Mouse (Mus musculus) lung, adult 2 months (tissue): ENCODE data around the gene Zfp362.

Experiments used
- CTCF ChIP-seq: fragments of 200-500 bp; IDR thresholded peaks from 2 replicates; pipeline ENCODE4 v1.5.1; 2011; ENCODE audit warnings: mild to moderate bottlenecking, low read length, control low read depth; ENCODE audit not compliant: insufficient read depth
- POLR2A ChIP-seq: fragments of 200-500 bp; IDR thresholded peaks from 2 replicates; pipeline ENCODE4 v1.6.1; 2011; ENCODE audit warnings: low read depth, mild to moderate bottlenecking, control low read depth, low read length, borderline replicate concordance; ENCODE audit errors: extremely low read depth

GRCm38 (mm10) chr4:128841259-128841658 is 35.4 kb upstream of the Zfp362 start:
- no peak for TF ChIP-seq CTCF
- no peak for TF ChIP-seq POLR2A
